Mouse (Mus musculus) natural killer cell, adult 2 months (primary cell): ENCODE data around the gene Slc45a2.
A peak's percentile ranks its signal among the peaks of the same experiment; 100 is the strongest.
"Not testable (repeated sequence)": the region's sequence is repeated elsewhere in the genome, so short reads cannot be mapped to it uniquely, and the experiment has no call there.

Experiments
- DNase-seq, 2 experiments: peaks; one replicate each; pipeline ENCODE4 v3.0.0; 2022; ENCODE audit warnings: low spot score in 2 of 2

Gene Slc45a2

DNA sequence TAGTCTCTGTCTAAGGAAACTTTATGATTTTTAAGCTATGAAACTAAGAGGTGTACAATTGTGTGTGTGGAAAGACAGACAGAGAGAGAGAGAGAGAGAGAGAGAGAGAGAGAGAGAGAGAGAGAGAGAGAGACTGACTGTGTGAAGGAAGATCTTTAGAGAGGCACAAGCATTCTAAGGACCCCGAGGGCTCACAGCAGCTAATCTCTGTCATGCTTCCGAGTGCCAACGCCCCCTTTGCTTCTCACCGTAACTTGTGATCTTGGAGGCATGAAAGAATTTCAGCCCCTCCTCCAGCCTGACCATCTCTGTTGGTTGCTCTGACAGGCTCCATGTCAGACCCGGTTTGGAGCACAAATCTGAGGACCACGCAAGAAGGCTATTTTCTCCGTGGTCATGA lies at the start of gene Slc45a2:
TSS of gene Slc45a2 (plus strand) at position 301 of the 400 bp plus-strand sequence.
- no peak for DNase-seq

GRCm38 (mm10) chr15:10951951-10952759 lies 48.4 kb upstream of the Slc45a2 start, which contains the start of gene C1qtnf3:
Gene C1qtnf3 (plus strand): TSS chr15:10952332.
- DNase-seq: no peak

DNA sequence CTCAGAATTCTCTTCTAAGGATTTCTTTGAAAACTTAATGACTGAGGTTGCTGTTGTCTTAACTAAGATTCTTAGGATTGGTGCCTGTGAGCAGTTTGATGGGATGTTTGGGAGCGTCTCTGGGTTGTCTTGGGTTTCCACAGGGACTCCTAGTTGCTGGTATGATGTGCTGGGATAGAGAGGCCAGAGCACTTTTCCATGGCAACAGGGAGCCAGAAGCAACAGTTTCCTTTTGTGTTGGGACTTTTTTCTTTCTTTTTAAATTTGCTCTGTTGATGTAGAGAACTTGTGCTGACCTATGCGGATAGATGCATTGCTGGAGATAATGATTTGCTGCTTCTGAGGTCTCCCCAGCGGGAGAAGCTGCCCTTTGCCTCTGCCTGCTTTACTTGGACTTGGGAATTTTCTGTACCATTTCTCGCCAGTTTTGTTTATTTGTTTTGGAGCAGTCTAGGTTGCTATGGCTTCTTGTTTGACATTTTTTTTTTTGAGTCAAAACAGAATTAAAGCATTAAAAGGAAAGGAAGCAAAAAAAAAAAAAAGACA lies 47.7 kb upstream of the Slc45a2 start:
- DNase-seq: no peak

- no peak for DNase-seq
Measured at GRCm38 (mm10) chr15:10953465-10953864, 47.1 kb upstream of the Slc45a2 start.

DNA sequence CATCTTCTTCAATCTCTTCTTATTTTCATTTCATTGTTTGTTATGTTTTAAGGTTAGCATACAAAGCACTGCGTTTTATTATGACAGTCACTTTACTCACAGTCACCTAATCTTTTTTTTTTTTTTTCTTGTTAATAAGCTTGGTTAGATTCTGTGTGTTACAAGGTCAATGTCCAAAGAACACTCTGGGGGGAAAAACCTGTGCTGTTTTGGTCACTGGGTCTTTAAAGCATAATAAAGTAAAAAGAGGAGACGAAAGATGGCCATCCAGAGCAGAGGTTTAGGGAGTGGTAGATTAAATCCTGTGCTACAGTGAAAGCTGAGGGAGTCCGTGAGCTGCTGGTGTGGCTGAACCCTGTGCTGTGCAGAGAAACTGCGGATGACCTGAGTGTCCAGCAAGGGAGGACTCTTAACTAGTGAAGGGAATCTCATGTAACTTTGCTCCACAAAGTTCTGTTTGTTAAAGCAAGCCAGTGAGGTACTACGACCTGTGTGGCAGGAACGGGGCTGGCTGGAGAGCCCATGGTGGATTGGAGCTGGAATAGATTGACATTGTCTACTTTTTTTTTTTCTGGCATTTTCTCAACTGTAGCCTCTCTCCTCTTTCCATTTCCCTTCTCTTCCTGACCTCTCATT lies 46.0 kb upstream of the Slc45a2 start:
- no peak for DNase-seq

GRCm38 (mm10) chr15:10955156-10955555 lies 45.4 kb upstream of the Slc45a2 start:
- DNase-seq: no peak

DNA sequence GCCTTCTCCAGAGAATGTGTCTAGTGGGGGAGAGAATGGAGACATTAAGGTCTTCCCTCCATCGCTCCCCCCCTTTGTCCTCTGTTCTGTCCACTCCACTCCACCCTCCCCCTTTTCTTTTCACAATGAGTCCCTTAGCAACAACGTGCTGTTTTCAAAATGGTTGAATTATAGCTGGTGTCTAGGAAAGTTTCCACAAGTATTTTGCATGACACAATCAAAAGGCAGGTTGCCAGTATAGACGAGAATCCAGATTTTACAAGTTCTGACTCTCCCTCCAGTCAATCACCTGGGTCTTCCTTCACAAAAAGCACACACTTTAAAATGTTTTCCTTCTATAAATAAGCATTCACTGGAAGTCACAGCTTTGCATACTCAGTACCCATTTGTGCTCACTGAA lies 43.8 kb upstream of the Slc45a2 start:
- no peak for DNase-seq

DNA sequence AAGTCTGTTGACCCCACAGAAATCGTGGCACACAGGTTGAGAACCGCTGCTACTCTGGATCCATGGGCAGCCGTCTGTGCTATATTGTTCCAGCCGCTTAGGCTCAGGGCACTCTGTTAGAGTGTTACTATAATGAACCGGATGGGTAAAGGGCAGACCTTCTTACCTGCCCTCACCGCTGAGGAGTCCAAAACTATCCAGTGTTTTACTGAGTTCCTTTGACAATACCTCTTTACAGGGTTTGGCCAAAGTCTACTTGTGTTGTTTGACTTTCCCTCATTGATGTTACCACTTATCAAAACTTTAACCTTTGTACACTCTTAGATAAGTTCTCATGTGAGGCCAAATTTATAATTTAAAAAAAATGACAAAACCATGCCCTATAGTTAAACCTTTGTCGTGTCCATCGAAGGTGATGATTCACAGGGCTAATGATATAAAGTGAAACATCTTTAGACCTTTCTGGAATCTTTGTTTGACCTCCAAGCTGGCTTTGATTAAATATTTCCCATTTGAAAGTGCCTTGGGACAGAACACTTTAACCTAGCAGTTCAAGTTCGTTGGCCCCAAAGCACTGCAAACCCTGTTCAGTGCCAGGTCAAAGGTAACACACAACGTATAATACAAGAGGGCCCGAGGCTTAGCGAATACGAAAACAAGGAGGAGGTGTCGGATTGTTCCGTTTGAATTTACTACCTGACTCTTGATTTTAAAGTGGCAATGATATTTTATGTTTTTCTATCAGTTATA lies 41.1 kb upstream of the Slc45a2 start:
- no peak for DNase-seq

DNA sequence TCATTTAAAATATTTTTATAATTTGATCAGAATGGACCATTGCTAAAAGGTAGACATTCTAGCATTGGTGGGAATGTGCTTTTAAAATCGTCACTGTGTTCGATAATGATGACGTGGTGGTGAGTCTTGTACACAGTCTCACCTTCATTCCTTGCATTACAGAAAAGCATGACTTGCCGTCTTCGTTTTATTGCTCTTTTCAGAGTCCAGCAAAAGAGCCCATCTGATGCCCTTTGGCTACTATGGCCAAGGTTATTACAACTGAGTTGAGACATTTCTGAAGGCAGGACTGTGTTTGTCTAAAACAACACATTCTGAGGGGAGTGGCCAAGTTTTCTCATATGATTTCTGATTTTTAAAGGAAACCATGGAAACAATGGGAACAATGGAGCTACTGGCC lies 40.3 kb upstream of the Slc45a2 start:
- no peak for DNase-seq

DNA sequence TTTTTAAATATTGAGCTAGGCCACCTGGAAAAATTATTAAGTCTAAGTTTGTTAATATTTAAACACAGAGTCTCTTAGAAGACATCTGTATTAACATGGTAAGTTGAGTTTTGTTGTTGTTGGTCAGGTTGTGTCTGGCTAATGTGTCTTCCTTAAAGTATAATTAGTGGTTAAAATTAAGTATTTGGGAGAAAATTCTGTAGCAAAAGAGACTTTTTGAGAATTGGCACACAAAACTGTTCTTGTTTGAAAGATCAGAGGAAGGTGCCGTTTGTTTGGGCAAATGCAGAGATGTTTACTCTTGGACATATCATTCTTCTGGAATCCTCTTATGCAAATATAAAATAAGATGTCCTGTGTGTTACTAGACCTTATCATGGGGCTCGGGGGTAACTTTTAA lies 37.9 kb upstream of the Slc45a2 start:
- no peak for DNase-seq

DNA sequence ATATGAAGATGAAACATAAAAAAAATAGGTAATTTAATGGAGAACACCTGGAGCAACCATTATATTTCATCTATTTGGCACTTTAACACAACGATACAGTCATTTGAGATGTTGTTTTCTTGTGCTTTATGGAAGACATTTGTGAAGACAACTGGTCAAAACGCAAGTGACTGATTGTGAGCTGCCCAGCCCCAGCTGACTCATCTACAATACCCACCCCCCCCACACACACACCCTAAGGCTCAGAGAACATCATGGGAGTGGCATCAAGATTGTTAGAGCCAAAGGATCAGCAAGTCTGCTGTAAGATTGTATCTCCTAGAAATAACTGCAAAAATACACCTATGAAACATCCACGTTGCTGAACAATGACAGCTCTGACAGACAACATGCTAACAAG lies 31.1 kb upstream of the Slc45a2 start:
- no peak for DNase-seq

DNA sequence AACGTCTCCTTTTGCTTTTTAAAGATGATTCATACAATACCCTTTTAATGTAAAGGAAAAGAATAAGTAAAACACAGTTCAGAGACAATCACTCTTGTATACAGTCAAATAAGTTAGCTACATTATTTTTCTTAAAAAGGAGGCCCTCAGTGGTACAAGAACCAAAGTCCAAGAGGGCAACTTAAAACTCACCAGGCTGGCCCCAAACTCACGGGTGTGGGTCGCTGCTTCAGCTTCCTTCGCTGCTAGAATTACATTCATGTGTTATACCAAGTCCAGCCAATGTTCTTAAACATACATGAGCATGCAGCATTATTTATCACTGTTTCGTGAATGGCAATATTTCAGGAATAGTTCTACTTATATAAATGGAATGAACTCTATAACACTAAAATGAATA lies 29.7 kb upstream of the Slc45a2 start:
- no peak for DNase-seq

DNA sequence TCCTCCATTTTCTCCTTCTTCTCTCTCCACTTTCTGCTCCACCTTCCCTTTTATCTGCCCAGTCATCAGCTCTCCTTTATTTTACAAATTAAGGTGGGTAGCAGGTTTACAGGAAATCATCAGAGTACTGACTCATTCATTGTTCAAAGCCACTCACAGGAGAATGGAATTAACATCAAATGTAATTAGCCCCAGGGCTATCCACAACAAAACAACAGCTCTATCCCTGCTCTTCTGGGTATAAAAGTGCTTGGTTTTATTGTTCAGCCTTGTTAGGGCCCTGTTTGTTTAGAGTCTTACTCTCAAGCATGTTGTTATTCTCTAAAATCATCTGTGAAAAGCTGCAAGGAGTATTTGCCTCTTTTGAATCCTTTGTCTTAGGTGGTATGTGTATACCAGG lies 23.4 kb upstream of the Slc45a2 start:
- no peak for DNase-seq

DNA sequence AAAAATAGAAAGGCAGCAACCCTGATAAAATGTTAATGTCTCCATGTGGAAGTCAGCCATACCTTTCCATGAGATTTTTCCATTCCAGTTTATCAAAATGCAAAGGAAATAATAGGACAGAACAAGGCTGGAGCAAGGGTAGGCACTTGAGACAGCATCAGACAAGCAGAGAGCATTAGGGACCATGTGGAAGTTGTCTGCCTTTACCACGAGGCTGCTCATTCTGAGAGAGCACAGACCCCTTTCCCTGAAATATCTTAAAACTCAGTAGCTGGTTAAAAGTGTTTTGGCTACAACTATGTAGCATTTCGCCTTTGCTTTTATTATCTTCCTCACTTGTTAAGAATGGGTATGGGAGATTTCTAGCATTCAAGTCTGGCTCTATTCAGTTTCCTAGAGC lies 19.8 kb upstream of the Slc45a2 start:
- no peak for DNase-seq

DNA sequence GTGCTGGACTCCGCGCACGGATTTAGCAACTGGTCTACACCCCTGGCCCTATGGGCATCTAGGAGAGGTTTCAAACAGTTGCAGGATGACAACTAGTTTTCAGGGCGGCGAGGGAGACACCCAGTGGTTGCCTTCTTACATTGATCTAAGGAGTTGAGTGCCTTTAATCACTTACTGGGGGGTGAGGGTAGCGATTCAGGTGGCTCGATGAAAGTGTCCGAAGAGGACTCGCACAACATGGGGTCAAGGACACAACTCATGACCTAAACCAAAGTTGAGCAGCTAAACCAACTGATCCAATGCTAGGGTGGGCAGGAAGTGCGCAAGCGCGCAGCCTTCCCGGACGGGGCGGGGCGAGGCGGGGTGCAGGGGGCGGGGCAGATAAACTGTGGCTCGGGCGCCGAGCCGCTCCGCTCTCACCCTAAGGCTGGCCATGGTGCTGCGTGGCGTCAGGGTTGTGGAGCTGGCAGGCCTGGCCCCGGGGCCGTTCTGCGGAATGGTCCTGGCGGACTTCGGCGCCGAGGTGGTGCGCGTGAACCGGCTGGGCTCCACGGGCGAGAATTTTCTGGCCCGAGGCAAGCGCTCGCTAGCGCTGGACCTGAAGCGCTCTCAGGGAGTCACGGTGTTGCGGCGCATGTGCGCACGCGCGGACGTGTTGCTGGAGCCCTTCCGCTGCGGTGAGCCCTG lies 19.0 kb upstream of the Slc45a2 start, which contains the start of gene Amacr:
TSS of gene Amacr (plus strand) at position 380 of the 687 bp plus-strand sequence.
- DNase-seq: peak; percentile 85 to 87

- no peak for DNase-seq
Measured at GRCm38 (mm10) chr15:10982064-10982435, 18.5 kb upstream of the Slc45a2 start.

DNA sequence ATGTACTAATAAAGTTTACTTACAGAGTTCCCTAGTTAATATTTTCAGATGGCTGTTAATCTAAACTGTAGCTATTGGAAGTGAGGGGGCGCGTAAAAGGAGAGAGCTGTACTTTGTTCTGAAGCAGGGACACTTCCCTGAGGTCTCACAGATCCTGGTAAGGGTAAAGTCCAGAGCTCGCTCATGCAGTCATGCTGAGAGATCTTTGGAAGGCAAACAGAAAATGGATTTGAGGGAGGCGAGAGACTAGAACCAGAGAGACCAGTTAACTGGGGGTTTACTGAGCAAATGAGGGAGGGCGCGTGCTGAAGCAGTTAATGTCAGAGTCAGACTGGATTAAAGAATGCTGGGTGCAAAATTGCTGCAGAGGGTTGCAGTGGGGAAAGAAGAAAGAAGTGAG lies 14.8 kb upstream of the Slc45a2 start:
- DNase-seq: no peak

DNA sequence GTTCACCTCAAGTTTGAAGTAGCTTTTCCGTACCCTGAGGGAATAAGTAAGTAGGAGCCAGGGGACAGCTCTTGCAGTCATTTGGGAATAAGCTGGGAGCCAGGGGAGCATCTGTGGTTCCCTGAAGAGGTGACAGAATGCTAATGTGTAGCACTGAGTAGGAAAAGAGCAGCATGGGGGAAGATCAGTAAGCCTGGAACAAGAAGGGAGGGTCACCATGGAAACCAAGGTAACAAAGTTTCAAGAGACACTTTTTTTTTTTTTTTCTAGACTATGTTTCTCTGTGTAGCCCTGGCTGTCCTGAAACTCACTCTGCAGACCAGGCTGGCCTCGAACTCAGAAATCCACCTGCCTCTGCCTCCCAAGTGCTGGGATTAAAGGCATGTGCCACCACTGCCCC lies 14.0 kb upstream of the Slc45a2 start:
- not testable (repeated sequence) for DNase-seq

DNA sequence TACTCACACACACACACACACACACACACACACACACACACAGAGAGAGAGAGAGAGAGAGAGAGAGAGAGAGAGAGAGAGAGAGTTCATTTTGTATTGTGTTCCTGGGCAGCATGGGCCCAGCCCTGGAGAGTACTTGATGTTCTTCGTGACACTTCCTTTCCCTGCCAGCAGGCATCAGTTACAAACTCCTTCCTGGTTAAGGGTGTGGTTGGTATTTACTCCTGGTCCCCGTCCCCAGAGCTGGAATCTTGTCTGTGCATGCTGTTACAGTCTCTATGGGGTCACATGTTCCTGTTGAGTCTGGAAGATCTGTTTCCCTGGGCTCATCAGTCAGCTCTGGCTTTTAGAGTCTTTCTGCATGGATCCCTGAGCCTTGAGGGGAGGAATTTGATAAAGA lies 10.1 kb upstream of the Slc45a2 start:
- no peak for DNase-seq

DNA sequence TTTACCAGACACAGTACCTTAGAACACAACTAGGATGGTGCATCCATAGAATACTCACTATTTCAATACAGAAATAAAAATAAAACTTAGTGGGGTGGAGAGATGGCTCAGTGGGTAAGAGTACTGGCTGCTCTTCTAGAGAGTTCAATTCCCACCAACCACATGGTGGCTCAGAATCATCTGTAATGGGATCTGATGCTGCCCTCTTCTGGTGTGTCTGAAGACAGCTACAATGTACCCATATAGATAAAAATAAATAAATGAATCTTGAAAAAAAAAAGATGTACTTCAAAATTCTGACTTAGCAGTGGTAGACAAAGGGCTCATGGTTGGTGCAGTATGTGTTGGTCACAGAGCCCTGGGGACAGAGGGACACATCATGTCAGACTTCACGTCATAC lies 9.0 kb upstream of the Slc45a2 start:
- DNase-seq: no peak

- no peak for DNase-seq
Measured at GRCm38 (mm10) chr15:10999832-11000231, 689 bp upstream of the Slc45a2 start.

DNA sequence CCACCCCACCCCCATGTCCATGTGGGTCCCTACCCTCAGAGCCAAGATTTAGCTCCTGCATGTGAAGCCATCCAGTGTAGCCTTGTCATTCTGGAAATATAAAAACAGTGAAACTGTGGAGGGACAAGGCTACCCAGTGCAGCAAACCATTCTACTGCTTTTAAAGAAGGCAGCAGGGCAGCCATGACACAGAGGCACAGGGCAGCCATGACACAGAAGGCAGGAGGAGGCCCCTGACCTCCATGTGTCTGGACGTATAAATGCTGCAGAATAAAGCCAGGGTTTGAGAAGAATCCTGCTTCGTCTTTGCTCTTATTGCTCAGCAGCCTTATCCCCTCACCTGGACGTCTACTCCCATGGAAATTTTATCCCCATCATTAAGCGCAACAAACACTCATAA lies 3.3 kb downstream of the Slc45a2 start:
- no peak for DNase-seq
